ENCODE assay signal across 11 mouse cellular contexts in the genomic region with DNA sequence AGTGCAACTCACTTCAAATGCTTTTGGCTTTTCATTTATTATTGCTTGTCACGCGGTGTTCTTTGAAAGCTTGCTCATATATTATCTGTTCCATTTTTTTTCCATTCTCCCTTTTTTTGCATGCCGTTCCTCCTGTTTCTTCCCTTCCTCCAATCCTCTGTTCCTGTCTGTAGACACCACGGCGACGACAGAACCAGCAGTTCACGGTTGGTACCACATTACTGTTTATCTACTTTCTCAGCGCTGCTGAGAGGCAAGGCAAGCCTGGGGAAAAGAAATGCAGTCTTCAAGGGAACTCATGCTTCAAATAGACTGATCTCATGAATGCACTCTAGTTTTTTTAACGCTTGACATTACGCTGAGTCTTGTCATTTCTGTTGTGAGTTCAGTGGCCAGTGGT.
A peak's percentile ranks its signal among the peaks of the same experiment; 100 is the strongest.
DNase-seq lines count a peak whose midpoint lies in the region; ATAC-seq and TF ChIP-seq lines count a peak whose summit lies in the region.
"Had no signal": no experiment of that assay in that cellular context is flagged by ENCODE, and none has a peak within 500 bp of the region (broad histone marks: within the 10 kb centered on the region; RNA-seq: fewer than 3 reads in every experiment).

No protein-coding gene starts in this region.

- intact Hi-C loops in gastrocnemius, postnatal 14 days (cut with DNase I; ENCODE audit: low total_unique reads) = no loop called here

- H3K9me3 ChIP-seq in heart, embryonic 12.5 days (replicated peaks) = no peaks in the 10 kb centered on the region
- no peaks in the 10 kb centered on the region for H3K9me3 ChIP-seq in lung, postnatal 0 days (ENCODE audit: low read length)
- H3K9me3 ChIP-seq in limb, embryonic 15.5 days = no peaks in the 10 kb centered on the region

- no peak for TF ChIP-seq EP300 in lung, postnatal 0 days (IDR thresholded peaks at IDR 0.05)

- WGBS in heart, embryonic 12.5 days = 44% methylated on average over 10 of the region's 10 CpGs
- 25% methylated on average over 10 of the region's 10 CpGs for WGBS in lung, postnatal 0 days
- WGBS in limb, embryonic 15.5 days = 59% methylated on average over 10 of the region's 10 CpGs

- no peak overlapping the region for H3K27ac ChIP-seq in heart, embryonic 12.5 days (ENCODE audit: poor library complexity, severe bottlenecking)
- no peak overlapping the region for H3K27ac ChIP-seq in lung, postnatal 0 days (ENCODE audit: low read length)
- H3K27ac ChIP-seq in limb, embryonic 15.5 days = no peak overlapping the region
- H3K27ac ChIP-seq: macrophage had no signal

- no peak for TF ChIP-seq CTCF in lung, postnatal 0 days (IDR thresholded peaks at IDR 0.05)

- peak overlapping the region; percentile 63 for H3K4me2 ChIP-seq in heart, embryonic 12.5 days
- peak overlapping the region; percentile 37 for H3K4me2 ChIP-seq in lung, postnatal 0 days (replicated peaks; ENCODE audit: low read depth, low read length)
- peak overlapping the region; percentile 37 for H3K4me2 ChIP-seq in limb, embryonic 15.5 days

- no peak for DNase-seq in heart, postnatal 4 days
- DNase-seq in lung, postnatal 0 days (ENCODE audit: low spot score) = no peak
- no peak for DNase-seq in lung, postnatal 10 days
- DNase-seq in cerebellum, adult 9-11 months = no peak
- DNase-seq in thymus, postnatal 0 days (ENCODE audit: low spot score) = no peak
- DNase-seq in gastrocnemius, postnatal 14 days = no peak
- DNase-seq: B cell, adult 2 months; gastrocnemius, postnatal 25 days had no signal

- no peaks in the 10 kb centered on the region for H3K36me3 ChIP-seq in heart, embryonic 12.5 days
- no peaks in the 10 kb centered on the region for H3K36me3 ChIP-seq in lung, postnatal 0 days (ENCODE audit: insufficient read depth, low read length)
- H3K36me3 ChIP-seq in limb, embryonic 15.5 days = no peaks in the 10 kb centered on the region

- no peak for ATAC-seq in heart, embryonic 12.5 days (ENCODE audit: insufficient number of reproducible peaks, low FRiP score)
- ATAC-seq in lung, postnatal 0 days = no peak
- no peak for ATAC-seq in limb, embryonic 15.5 days (ENCODE audit: insufficient number of reproducible peaks, low FRiP score, low TSS enrichment, low read depth)

- peak overlapping the region; percentile 17; the same call in 1 of the 2 replicates for H3K4me3 ChIP-seq in heart, embryonic 12.5 days
- H3K4me3 ChIP-seq in lung, postnatal 0 days (ENCODE audit: low read depth, low read length) = peak overlapping the region; percentile 5; the same call in 1 of the 2 replicates
- peak overlapping the region; percentile 17; the same call in 1 of the 2 replicates for H3K4me3 ChIP-seq in limb, embryonic 15.5 days

- no peaks in the 10 kb centered on the region for H3K27me3 ChIP-seq in heart, embryonic 12.5 days (replicated peaks)
- no peaks in the 10 kb centered on the region for H3K27me3 ChIP-seq in lung, postnatal 0 days (replicated peaks; ENCODE audit: insufficient read depth, low read length)
- H3K27me3 ChIP-seq in limb, embryonic 15.5 days = no peaks in the 10 kb centered on the region

- H3K4me1 ChIP-seq in heart, embryonic 12.5 days (replicated peaks) = peaks cover 19% of the 10 kb centered on the region
- peaks cover 4% of the 10 kb centered on the region; the same call in 1 of the 2 replicates for H3K4me1 ChIP-seq in lung, postnatal 0 days (ENCODE audit: insufficient read depth, low read depth, low read length)
- peaks cover 29% of the 10 kb centered on the region for H3K4me1 ChIP-seq in limb, embryonic 15.5 days

- no peak overlapping the region for H3K9ac ChIP-seq in heart, embryonic 12.5 days
- H3K9ac ChIP-seq in lung, postnatal 0 days (replicated peaks; ENCODE audit: low read depth) = no peak overlapping the region
- H3K9ac ChIP-seq in limb, embryonic 15.5 days = no peak overlapping the region
